Mouse (Mus musculus): Measurements from ENCODE around the gene Itga3. TPM values are rescaled to one million over a fixed set of nuclear protein-coding genes. Genes with fewer than 3 reads are reported as not detected.

Itga3 gene
- polyA plus RNA-seq, 1 experiment from 2014 or later, result 9.5 TPM

GRCm38 (mm10) chr11:95106440-95107236 lies 30.0 kb upstream of the Itga3 start:
- no peaks in the 10 kb centered on the region for H3K36me3 ChIP-seq

GRCm38 (mm10) chr11:95105274-95105874 lies 28.8 kb upstream of the Itga3 start:
- H3K9me3 ChIP-seq, result no peaks in the 10 kb centered on the region
- H3K27ac ChIP-seq, result no peak overlapping the region
- peaks cover 13% of the 10 kb centered on the region; the same call in 1 of the 2 replicates for H3K27me3 ChIP-seq
- no peaks in the 10 kb centered on the region for H3K36me3 ChIP-seq
- no peak for ATAC-seq (ENCODE audit: insufficient number of reproducible peaks, low FRiP score, low TSS enrichment, low read depth)
- 4% methylated on average over 25 of the region's 25 CpGs for WGBS
- peak overlapping the region; percentile 13; the same call in 1 of the 2 replicates for H3K4me3 ChIP-seq
- no peak overlapping the region for H3K9ac ChIP-seq
- H3K4me2 ChIP-seq, result peak overlapping the region; percentile 31
- peaks cover 15% of the 10 kb centered on the region for H3K4me1 ChIP-seq

More at GRCm38 (mm10) chr11:95106440-95107236, 30.0 kb upstream of the Itga3 start:
- no peak overlapping the region for H3K4me3 ChIP-seq
- H3K27ac ChIP-seq, result no peak overlapping the region
- ATAC-seq (ENCODE audit: insufficient number of reproducible peaks, low FRiP score, low TSS enrichment, low read depth), result no peak; the same call in 1 of the 2 replicates
- no peak overlapping the region for H3K9ac ChIP-seq
- peaks cover 15% of the 10 kb centered on the region for H3K4me1 ChIP-seq
- no peak overlapping the region for H3K4me2 ChIP-seq
- WGBS, result 29% methylated on average over 23 of the region's 23 CpGs
- H3K9me3 ChIP-seq, result no peaks in the 10 kb centered on the region
- H3K27me3 ChIP-seq, result peaks cover 13% of the 10 kb centered on the region; the same call in 1 of the 2 replicates

DNA sequence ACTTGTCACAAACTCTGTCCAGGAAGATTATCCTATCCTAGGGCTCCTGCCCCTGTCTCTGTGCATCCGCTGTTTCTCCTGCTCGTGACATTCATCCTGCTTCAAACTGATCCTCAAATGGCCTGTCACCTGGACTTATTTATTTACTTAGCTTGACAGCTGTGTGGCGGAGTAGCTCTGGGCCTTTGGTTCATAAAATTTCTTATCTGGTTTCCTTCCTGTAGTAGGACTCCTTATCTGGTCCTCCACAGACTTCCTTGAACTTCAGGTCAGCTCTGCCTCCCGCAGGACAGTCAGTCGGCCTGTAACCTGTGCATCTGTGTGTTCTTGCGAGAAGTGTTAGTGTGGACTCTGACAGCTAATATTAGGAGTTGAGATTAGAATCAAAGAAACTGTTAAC lies 27.7 kb upstream of the Itga3 start:
- H3K36me3 ChIP-seq, result no peaks in the 10 kb centered on the region
- H3K27ac ChIP-seq, result no peak overlapping the region
- H3K9me3 ChIP-seq, result no peaks in the 10 kb centered on the region
- peaks cover 13% of the 10 kb centered on the region; the same call in 1 of the 2 replicates for H3K27me3 ChIP-seq
- 62% methylated on average over 6 of the region's 6 CpGs for WGBS
- no peak overlapping the region for H3K4me2 ChIP-seq
- no peak overlapping the region for H3K4me3 ChIP-seq
- no peak for ATAC-seq (ENCODE audit: insufficient number of reproducible peaks, low FRiP score, low TSS enrichment, low read depth)
- no peak overlapping the region for H3K9ac ChIP-seq
- peaks cover 15% of the 10 kb centered on the region for H3K4me1 ChIP-seq

DNA sequence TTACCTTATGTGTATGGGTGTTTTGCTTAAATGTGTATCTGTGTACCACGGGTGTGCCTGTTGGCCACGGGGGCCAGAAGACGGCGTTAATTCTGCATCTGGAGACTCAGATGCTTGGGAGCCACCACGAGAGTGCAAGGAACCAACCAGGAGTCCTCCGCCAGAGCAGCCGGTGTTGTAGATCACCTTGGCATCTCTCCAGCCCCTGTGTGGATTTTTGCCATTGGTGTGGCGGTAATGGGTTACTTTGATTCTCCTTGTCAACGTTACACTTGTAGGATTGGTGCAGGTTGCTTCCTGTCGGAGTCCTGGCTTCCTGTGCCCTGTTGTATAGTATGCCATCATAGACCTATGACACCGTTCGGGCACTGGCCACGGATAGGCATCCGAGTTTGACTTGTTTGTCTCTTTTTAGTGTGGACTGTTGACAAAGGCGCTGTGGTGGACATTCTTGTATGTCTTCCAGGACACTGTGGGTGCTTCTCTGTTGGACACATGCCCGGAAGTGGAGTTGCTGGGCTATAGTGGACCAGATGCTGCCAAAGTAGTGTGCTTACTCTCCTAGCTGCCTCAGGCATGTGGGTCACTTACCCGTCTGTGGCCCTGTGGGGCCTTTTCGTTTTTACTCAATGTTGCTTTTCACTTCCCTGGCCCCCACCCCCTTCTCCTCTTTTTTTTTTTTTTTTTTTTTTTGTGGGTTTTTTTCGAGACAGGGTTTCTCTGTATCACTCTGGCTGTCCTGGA lies 25.7 kb upstream of the Itga3 start:
- 88% methylated on average over 19 of the region's 19 CpGs for WGBS
- Histone ChIP-seq H3K9me3 (no peaks in the 10 kb centered on the region), H3K4me2 (no peak overlapping the region), H3K27ac (no peak overlapping the region), H3K4me1 (peaks cover 28% of the 10 kb centered on the region), H3K9ac (no peak overlapping the region), H3K4me3 (no peak overlapping the region), H3K27me3 (peaks cover 13% of the 10 kb centered on the region; the same call in 1 of the 2 replicates), H3K36me3 (no peaks in the 10 kb centered on the region)
- no peak for ATAC-seq (ENCODE audit: insufficient number of reproducible peaks, low FRiP score, low TSS enrichment, low read depth)

DNA sequence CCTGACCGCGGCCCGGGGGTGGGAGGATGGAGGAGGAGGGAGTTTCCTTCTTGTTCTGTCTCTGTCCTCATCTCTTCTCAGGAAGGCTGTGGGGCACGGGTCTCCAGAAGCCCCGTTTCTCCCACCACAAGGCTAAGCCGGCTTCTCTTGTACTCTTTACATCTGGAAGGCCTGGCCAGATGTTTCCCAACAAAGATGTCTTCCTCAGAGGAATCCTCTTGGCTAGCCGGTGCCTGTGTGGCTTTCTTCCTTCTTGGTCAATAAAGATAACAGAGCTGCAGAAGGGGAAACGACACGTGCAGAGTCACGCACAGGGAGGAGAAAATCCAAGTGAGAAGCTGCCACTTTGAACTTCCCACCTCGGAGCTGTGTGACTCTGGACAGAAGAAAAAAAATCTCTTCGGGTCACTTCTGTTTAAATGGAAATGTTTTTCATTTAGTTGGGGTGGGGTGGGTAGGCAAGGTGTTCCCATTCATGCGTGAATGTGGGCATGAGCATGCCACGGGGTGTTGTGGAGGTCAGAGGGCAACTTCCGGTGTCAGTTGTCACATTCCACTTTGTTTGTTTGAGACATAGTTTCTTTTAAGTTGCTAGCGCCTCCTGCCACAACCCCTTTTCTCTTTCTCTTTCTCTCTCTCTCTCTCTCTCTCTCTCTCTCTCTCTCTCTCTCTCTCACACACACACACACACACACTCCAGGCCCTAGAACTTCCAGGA lies 24.6 kb upstream of the Itga3 start:
- 31% methylated on average over 16 of the region's 16 CpGs for WGBS
- no peaks in the 10 kb centered on the region for H3K9me3 ChIP-seq

DNA sequence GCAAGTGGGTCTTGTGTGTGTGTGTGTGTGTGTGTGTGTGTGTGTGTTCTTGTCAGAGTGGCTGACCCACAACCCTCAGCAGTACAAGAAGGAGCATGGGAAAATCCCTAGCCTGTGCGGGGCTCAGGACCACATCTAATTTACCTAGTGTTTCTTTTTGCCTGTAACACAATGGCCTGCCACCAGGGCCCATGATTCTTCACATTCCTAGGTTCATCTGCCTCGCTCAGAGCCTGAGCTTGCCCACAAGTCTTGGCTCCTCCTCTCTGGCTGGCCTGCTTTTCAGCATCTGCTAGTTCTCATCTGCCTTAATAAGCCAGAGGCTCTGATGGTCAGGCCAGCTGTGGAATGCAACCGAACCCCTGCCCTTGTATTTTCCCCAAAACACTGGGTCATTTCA lies 23.8 kb upstream of the Itga3 start:
- Histone ChIP-seq H3K9ac (no peak overlapping the region), H3K27me3 (peaks cover under 1% of the 10 kb centered on the region; the same call in 1 of the 2 replicates), H3K36me3 (no peaks in the 10 kb centered on the region), H3K9me3 (no peaks in the 10 kb centered on the region), H3K4me3 (no peak overlapping the region), H3K4me2 (no peak overlapping the region), H3K27ac (no peak overlapping the region), H3K4me1 (peaks cover 32% of the 10 kb centered on the region)
- no peak for ATAC-seq (ENCODE audit: insufficient number of reproducible peaks, low FRiP score, low TSS enrichment, low read depth)
- 38% methylated on average over 3 of the region's 3 CpGs for WGBS

More for the DNA sequence above, 24.6 kb upstream of the Itga3 start:
- H3K4me3 ChIP-seq, result no peak overlapping the region
- ATAC-seq (ENCODE audit: insufficient number of reproducible peaks, low FRiP score, low TSS enrichment, low read depth), result no peak
- H3K27me3 ChIP-seq, result peaks cover 8% of the 10 kb centered on the region; the same call in 1 of the 2 replicates
- no peak overlapping the region for H3K9ac ChIP-seq
- no peaks in the 10 kb centered on the region for H3K36me3 ChIP-seq
- no peak overlapping the region for H3K27ac ChIP-seq
- peaks cover 33% of the 10 kb centered on the region for H3K4me1 ChIP-seq
- H3K4me2 ChIP-seq, result no peak overlapping the region

GRCm38 (mm10) chr11:95098346-95099095 lies 21.9 kb upstream of the Itga3 start:
- Histone ChIP-seq H3K9ac (no peak overlapping the region), H3K27ac (peak overlapping the region; percentile 58; the same call in 1 of the 2 replicates), H3K36me3 (no peaks in the 10 kb centered on the region), H3K4me1 (peaks cover 29% of the 10 kb centered on the region), H3K4me3 (no peak overlapping the region), H3K9me3 (no peaks in the 10 kb centered on the region), H3K4me2 (no peak overlapping the region), H3K27me3 (no peaks in the 10 kb centered on the region)
- 73% methylated on average over 5 of the region's 5 CpGs for WGBS
- no peak; the same call in 1 of the 2 replicates for ATAC-seq (ENCODE audit: insufficient number of reproducible peaks, low FRiP score, low TSS enrichment, low read depth)

- no peaks in the 10 kb centered on the region for H3K9me3 ChIP-seq
- H3K36me3 ChIP-seq, result no peaks in the 10 kb centered on the region
- H3K4me2 ChIP-seq, result no peak overlapping the region
- peak overlapping the region; percentile 58; the same call in 1 of the 2 replicates for H3K27ac ChIP-seq
- H3K4me3 ChIP-seq, result no peak overlapping the region
- H3K27me3 ChIP-seq, result no peaks in the 10 kb centered on the region
- no peak for ATAC-seq (ENCODE audit: insufficient number of reproducible peaks, low FRiP score, low TSS enrichment, low read depth)
- H3K9ac ChIP-seq, result no peak overlapping the region
- H3K4me1 ChIP-seq, result peaks cover 29% of the 10 kb centered on the region
- 57% methylated on average over 6 of the region's 6 CpGs for WGBS
Measured at GRCm38 (mm10) chr11:95097889-95098288, 21.3 kb upstream of the Itga3 start.

DNA sequence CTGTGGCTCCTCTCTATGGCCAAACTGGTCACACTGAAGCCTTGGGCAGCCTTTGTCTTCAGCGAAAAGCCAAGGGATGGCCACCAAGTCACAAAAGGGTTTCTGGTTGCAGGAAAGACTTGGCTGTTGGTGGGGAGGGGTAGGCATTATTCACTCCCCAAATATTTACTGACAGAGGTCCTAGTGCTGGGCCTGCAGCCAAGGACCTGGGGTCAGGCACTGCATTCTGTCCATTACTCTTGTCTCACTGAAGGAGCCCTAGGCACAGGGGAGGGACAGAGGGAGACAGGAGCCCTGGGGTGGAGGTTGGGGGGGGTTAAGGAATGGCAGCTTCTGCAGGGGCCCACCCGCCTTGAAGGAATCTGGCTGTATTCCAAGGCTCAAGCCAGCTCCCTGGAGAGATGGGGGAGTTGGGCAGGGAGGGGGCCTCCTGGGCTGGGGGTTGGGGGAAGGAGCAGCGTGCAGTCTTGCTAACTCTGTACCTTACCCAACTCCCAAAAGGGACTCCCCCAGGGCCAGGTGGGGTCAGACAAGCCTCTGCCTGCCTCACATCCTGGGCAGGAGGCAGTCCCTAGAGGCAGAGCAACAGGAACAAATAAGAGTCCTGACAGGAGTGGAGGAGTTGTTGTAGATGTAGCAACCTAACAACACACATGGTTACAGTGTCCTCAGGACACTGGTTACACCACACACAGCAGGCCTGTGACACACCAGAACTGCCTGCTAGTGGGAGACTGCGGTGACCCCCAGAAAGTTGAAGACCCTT lies 20.2 kb upstream of the Itga3 start:
- H3K9me3 ChIP-seq, result no peaks in the 10 kb centered on the region
- WGBS, result 51% methylated on average over 4 of the region's 4 CpGs
- H3K4me1 ChIP-seq, result peaks cover 29% of the 10 kb centered on the region
- H3K4me2 ChIP-seq, result no peak overlapping the region
- no peaks in the 10 kb centered on the region for H3K27me3 ChIP-seq
- no peak for ATAC-seq (ENCODE audit: insufficient number of reproducible peaks, low FRiP score, low TSS enrichment, low read depth)
- H3K9ac ChIP-seq, result no peak overlapping the region
- no peaks in the 10 kb centered on the region for H3K36me3 ChIP-seq
- H3K4me3 ChIP-seq, result no peak overlapping the region
- 0 out of 2 replicates have a peak overlapping the region, but pooled peaks have one; percentile 38 for H3K27ac ChIP-seq

- H3K27ac ChIP-seq, result no peak overlapping the region
- 81% methylated on average over 10 of the region's 10 CpGs for WGBS
- H3K4me2 ChIP-seq, result no peak overlapping the region
- no peaks in the 10 kb centered on the region for H3K9me3 ChIP-seq
- H3K4me3 ChIP-seq, result no peak overlapping the region
- H3K36me3 ChIP-seq, result no peaks in the 10 kb centered on the region
- peaks cover 29% of the 10 kb centered on the region for H3K4me1 ChIP-seq
- no peaks in the 10 kb centered on the region for H3K27me3 ChIP-seq
- ATAC-seq (ENCODE audit: insufficient number of reproducible peaks, low FRiP score, low TSS enrichment, low read depth), result no peak
- H3K9ac ChIP-seq, result no peak overlapping the region
Measured at GRCm38 (mm10) chr11:95095596-95095995, 19.0 kb upstream of the Itga3 start.

Measured in limb, embryonic 15.5 days (tissue).